Mouse (Mus musculus) E14TG2a.4 (cell line): ENCODE data around the gene Dpp7.

Experiments
- CTCF ChIP-seq: conservative IDR thresholded peaks from 2 replicates; pipeline ENCODE4 v1.5.1; 2014; ENCODE audit warnings: low read length
- NANOG ChIP-seq: IDR thresholded peaks from 2 replicates; pipeline ENCODE4 v1.6.1; 2014; ENCODE audit warnings: borderline replicate concordance, low read length, mixed read lengths

DNA sequence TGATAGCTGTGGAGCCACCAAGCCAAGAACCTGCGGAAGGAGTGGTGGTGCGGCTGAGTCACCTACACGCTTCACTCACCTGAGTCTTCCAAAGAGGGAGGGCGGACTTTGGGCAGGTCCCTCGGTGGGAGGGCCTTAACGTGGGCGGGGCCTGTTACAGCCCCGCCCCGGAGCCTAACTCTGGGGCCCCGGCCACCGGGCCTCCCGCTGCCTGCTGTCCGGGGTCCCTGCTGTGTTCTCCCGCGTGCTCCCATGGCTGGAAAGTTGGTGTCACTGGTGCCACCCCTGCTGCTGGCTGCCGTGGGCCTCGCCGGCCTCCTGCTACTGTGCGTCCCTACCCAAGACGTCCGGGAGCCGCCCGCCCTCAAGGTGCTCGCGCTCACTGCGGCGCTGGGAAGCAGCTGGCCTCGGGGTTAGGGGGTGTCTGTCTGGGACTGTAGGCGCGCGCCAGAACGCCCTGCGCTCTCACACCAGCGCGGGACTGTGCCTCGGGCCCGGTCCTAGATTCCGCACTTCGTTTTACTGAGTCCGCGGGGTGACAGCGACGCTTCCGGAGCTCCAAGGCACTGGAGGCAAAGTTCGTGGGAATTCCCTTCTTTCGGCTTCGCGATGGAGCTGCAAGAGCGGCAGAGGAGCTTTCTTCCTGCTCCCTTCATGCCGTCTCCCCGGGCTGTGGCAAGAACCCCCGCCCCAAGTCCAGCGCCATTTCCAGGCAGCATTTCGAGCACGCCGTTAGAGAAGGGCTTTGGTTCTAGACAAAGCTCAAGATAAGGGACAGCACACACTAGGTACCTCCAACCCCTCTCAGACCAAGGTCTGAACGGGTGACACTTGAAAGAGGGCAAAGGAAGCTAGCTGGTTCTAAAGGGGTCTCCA is 39.8 kb upstream of the Dpp7 start, which contains the start of gene Entpd2:
- no peak for TF ChIP-seq CTCF
- no peak for TF ChIP-seq NANOG
